In genomic region chr2:40063261-40063660, GRCm38 (mm10) we compare ENCODE assay signal across 14 mouse cellular contexts.
"Had no signal": no experiment of that assay in that cellular context is flagged by ENCODE, and none has a peak within 500 bp of the region (broad histone marks: within the 10 kb centered on the region; RNA-seq: fewer than 3 reads in every experiment).

No protein-coding gene starts in this region.

- H3K9ac ChIP-seq: lung, embryonic 14.5 days; midbrain, embryonic 13.5 days; midbrain, embryonic 15.5 days; neural tube, embryonic 12.5 days had no signal

- ATAC-seq: midbrain, embryonic 13.5 days; midbrain, embryonic 15.5 days had no signal

- H3K4me3 ChIP-seq: midbrain, embryonic 13.5 days; midbrain, embryonic 15.5 days; neural tube, embryonic 12.5 days had no signal

- H3K27me3 ChIP-seq: midbrain, embryonic 13.5 days; midbrain, embryonic 15.5 days; neural tube, embryonic 12.5 days had no signal

- H3K9me3 ChIP-seq: midbrain, embryonic 13.5 days; midbrain, embryonic 15.5 days; neural tube, embryonic 12.5 days had no signal

- H3K4me2 ChIP-seq: lung, embryonic 14.5 days; midbrain, embryonic 11.5 days; midbrain, embryonic 13.5 days; midbrain, embryonic 15.5 days; neural tube, embryonic 12.5 days had no signal

- DNase-seq: lung, adult 18-20 months; lung, embryonic 14.5 days; lung, postnatal 10 days; lung, postnatal 4 days; right cerebral cortex, postnatal 25 days; right cerebral cortex, postnatal 4 days; spleen, adult 18-20 months; thymus, adult 18-20 months; thymus, postnatal 14 days; thymus, postnatal 36 days had no signal

- H3K27ac ChIP-seq: midbrain, embryonic 13.5 days; midbrain, embryonic 15.5 days; neural tube, embryonic 12.5 days had no signal

- H3K36me3 ChIP-seq: midbrain, embryonic 13.5 days; midbrain, embryonic 15.5 days; neural tube, embryonic 12.5 days had no signal

- H3K4me1 ChIP-seq: midbrain, embryonic 13.5 days; midbrain, embryonic 15.5 days; neural tube, embryonic 12.5 days had no signal
